Mouse (Mus musculus) right cerebral cortex, postnatal 10 days (tissue): Measurements from ENCODE around the gene Fgfr2.

ENCODE experiments used
- DNase-seq, 2 experiments: peaks; one replicate each; pipeline ENCODE4 v3.0.0; 2021; ENCODE audit warnings: low spot score in 2 of 2

Fgfr2 gene

DNA sequence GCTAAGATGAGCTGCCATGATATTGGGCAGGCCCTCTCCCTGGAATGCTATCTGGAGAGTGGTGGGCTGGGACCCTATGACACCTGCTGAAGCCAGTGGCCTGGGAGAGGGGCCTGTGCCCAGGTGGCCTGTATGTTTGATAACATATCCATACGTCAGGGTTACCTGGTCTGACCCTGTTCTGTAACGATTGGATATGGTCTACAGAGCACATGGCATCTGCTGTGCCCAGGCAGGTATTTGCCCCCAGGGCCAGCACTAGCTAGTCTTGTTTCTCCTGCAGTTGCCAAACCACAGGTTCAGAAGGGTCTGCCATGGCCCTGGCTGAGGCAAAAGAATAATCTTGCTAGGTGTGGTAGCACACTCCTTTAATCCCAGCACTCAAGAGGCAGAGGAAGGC, 429.6 kb downstream of the Fgfr2 start:
- DNase-seq = no peak

DNA sequence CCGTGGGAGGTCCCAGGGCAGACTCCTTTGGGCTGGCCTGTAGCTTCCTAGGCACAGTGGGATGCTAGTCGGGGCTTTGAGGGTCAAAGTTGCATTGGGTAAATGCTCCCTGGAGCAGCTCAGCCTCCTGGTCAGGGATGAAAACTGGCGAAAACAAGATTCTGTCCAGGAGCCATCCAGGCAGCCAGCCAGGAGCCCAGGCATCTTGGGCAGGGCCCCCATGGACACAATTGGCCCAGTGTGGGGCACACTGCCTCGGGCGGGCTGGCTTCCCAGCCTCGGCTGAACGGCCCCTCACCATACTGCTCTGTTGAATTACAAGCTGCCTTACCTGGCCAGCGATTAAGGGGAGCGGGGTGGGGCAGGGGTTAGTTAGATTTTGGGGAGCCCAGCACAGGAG, 430.4 kb downstream of the Fgfr2 start:
- peak; percentile 76 to 78 for DNase-seq

DNA sequence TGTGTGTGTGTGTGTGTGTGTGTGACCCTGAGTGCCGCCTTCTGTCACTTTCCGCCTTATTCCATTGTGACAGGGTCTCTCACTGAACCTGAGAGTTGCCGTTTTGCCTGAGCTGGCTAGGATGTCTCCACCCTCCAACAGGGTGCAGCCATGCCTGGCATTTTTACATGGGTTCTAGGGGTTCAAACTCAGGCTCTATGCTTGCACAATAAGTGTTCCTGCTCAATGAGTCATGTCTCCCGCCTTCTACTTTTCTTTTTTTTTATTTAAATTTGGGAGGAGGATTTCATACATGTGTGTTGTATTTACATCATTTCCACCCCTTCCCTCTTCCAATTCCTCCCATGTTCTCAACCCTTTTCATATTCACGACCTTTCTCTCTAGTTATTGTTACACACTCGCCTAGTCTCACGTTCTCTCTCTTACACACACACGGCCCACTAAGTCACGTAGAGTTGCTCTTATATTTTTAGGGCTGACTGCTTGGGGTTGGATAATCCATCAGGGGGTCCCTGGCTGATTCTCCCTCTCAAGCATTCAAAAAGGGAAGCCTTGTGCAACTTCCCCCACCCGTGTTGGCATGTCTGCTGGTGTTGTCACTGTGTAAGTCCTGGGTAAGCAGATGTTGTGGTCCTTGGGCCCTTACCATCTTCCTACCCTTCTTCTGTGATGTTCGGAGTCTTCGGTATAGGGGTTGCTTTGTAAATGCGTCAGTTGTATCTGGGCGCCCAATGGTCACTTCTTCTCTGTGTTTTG, 432.3 kb downstream of the Fgfr2 start:
- DNase-seq = no peak

DNA sequence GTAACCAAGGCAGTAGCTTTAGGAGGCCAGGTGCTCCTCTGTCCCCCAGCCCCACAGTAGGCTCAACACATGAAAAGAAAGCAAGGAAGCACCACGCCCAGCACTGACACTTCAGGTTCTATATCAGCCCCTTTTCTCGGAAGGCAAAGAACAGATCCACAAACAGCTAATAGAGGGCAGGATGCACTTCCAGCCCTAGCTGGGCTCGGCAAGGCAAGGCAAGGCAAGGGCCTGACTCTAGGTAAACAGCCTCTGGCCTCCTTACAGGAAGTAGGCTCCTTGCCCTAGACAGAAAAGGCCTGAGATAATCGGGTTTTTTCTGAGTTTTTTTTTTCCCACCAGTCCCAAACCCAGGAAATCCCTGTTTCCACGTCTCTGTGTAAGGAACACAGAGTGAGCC, 433.4 kb downstream of the Fgfr2 start:
- DNase-seq = no peak

DNA sequence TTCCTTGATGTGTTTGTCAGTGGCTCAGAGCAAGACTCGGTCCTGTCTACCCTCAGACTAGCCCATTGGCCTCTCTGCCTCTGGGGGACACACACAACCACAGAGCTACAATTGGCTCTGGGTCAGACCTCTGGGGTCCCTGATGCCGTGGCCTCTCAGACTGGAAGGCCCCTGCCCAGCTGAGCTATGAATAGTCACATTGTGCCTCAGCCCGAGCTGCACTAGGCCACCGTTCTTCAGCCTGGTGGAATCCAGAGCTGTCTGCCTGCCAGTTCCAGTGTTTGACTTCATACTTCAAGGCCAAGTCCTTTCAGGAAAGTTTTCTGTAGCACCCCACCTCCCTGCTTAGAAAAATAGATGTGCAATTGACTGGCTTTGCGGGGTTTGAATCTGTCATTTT, 434.4 kb downstream of the Fgfr2 start:
- peak; percentile 53 to 63 for DNase-seq

DNA sequence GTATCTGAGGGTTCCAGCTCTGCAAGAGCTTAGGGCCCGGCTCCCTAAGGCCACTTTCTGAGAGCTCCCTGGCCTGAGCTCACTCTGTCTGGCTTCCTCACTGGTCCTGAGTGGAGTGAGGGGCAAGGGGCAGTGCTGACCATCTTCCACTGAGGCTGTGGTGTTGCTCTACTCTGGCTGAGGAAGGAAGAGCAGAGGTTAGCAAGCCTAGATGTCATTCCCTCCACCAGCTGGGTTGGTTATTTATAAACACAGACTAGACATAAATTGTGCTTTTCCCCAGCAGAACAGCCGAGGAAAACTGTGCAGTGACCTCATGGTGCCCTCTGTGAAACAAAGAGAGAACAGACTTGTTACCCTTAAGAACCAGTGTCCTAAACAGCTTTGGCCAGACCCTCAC, 435.3 kb downstream of the Fgfr2 start:
- no peak for DNase-seq

DNA sequence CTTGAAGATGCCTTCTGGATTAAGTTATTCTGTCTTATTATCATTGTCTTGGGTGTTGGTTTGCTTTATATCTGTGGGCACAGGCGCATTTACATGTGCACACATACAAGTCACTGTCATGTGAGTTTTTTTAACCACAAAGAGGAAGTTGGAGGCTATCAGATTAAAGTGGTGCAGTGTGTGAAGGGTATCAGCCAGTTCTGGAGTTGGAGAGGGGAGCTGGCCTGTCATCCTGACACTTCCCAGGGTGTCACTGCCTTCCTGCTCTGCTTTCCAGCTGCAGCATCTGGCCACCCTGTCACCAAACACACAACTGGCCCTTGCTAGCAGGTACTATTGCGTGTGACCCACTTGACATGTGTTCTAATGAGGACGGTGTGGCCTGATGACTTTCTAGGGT, 436.6 kb downstream of the Fgfr2 start:
- no peak for DNase-seq

DNA sequence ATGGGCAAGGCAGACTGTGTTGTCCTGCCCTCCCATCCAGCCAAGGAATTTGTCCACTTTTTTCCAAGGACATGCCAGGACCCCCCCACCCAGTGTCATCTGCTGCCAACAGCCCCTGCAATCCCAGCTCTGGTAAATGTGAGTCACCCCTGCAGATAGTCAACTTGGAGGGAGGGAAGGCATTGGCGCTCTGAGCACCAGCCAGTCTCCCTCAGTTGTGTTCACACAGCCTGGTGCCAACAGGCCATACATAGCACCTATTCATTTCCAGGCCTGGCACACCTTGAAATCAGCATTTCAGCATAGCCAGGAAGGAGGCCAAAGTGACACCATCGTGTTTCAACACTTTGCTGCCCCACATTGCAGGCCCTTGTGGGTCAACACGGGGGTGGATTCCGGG, 439.2 kb downstream of the Fgfr2 start:
- DNase-seq = no peak

DNA sequence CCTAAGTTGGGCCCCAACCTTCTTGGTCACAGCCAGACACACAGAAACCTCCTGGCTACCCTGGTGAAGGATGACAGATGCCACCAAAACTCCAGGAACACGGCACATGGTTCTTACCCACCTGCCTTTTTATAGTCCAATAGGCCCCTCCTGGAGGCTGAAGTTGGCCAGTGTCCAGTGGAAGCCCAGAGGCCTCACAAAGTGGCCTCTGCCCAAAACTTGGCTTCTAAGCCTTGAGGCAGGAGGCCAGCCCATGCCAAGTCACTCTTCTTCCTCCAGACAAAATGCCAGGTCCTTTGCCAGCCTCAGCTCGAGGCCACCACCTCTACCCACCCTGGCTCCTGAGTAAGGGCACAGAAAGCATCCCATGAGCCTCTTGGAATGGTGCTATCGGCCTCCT, 440.2 kb downstream of the Fgfr2 start:
- no peak for DNase-seq

DNA sequence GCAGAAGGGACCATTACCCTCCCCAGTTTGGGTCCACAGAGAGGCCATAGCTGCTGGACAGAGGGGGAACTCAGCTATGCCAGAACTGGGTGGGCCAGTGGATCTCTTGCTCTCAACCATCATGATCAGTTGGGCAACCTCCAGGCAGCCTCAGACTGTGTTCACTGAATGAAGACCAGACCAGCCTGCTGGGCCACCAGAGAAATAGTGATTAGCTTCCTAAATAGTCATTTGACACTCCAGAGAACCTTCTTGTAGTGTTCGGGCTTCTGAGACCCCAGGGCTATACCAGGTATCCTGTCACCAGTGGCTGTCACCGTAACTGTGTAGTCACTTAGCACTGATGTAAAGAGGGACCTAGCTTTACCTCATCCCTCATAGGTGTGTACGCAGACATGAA, 440.8 kb downstream of the Fgfr2 start:
- no peak for DNase-seq

DNA sequence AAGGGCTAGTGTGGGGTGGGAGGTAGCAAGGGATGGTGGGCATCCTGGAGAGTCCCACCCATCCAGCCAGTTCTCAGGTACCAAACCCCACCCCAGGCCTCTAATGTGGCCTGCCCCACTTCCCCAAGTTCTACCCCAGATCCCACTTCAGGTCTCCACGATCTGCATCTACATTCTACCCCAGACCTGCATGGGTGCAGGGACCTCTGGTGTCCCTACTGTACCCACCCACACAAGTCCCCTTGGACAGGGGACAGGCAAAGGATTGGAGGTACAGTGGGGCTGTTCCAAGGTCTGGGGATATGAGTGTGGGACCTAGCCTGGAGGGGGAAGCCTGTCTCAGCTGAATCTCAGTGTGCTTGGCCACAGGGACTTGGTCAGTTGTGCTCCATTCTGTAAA, 441.3 kb downstream of the Fgfr2 start:
- no peak for DNase-seq

DNA sequence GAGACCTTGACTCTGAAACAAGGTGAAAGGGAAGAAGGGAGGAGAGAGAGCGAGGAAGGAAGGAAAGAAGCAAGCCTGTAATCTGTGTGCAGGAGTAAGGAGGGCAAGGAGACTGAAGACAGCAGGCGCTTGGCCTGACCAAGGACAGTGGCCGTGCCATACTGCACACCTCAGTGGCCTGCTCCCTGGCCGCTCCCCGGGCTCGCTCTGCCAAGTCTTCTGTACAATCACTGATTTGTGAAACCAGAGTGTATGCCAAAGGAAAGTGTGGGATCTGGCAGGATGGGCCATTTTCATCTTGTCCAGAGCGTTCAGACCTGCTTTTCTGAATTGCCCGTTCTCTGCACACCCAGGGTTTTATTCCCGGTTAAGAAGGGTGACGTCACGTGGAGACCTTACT, 441.9 kb downstream of the Fgfr2 start:
- DNase-seq = no peak

DNA sequence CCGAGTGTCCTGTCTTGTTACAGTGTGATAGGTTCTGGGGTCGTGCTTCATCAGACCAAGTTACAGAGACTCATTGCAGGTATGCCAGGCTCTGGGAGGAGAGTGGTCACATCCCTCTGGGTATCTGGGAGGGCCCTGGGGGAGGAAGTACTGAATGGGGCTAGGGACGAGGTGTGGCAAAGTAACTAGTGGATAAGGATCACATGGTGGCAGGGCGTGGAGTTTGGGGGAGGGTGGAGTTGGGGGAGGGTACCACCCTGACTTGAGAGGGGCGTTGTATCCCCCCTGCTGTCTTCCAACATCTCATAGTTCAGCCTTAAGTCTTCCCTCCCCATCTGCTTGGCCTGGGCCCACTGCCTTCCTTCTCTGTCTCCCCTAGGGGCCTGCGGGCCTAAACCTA, 443.6 kb downstream of the Fgfr2 start:
- DNase-seq = no peak

DNA sequence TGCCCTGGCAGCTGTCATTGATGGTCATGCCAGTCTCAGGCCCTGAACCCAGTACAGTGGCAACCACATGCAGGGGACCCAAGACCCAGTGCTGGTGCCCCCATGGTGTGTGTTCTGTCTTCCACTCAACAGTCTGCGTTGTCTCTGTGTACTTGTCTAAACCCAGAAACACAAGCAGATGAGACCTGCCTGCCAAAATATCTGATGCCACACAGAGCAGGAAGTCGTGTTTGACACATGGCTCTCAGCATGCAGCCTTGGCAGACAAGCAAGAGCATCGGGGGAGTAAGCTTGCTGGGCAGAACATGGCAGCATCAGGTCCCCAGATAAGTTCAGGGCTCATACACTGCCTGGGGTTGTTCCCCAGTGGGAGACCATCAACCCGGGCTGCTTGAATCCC, 444.0 kb downstream of the Fgfr2 start:
- DNase-seq = no peak

DNA sequence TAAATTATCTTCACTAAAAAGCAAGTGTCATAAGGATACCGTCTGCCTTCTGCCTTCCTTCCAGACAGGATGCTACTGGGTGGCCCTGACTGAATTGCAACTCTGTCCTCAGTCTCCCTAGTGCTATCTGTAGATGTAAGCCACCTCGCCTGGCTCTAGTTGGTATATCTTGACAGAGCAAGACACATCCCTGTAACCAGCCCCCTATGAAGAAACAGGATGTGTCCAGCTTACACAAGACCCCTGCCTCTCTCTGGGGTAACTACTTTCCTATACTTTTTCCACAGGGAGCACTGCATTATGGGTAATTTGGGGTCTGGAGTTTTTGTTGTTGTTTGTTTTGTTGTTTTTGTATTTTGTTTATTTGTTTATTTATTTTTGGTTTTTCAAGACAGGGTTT, 447.2 kb downstream of the Fgfr2 start:
- DNase-seq = no peak

DNA sequence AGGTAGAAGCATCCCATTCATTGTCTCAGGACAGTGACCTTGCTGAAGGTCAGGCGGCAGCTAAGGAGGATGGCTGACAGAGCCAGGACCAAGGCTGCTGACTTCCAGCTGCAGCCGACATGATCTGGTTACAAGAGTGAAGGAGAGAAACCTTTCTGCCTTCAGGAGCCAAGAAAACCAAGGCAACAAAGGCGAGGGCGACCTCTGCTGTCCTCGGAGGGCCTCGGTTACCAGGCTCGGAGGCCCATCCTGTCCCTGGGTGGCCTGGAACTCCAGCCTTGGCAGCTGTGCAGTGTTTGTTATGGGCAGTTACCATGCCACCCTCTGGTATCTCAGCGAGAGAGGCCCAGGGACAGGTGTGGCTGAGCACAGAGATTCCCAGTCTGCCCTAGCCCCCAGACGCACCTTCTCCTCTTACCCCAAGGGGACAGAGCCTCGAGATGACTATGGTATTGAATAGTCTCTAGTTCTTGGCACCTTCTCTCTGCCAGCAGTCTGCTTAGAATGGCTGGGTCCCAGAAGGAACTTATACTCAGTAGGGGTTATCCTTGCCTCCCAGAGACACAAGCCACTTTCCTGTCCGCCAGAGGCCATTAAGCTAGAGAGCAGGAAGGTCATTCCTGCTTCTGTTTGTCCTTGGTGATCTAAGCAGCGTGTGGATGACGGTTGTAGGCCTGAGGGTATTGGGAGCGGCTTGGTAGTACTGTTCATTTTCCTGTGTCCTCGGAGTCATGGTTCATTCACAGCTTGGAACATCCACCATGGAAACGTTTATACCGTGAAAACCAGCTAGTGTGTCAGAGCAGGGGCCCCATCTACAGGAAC, 449.0 kb downstream of the Fgfr2 start:
- no peak for DNase-seq

DNA sequence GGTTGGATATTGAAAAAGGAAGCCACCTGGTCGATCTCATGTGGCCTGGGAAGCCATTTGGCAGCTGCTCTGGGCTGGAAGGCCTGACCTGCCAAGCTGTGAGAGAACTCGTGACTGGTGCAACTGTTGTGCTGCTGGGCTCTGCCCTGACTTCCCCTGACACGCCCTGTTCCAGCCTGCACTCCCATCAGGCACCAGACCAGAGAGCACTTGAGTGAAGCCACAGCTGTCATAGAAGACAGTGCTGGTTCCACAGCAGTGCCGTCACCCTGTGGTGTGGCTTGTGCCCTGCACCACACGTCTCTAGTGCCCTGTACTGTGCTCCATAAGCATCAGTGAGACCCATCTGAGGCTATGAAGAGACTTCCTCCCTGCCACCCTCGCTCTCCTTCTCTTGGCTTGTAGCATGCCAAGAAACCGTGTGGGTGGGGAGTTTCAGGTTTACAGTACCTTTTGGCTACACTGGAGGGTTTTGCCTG, 450.6 kb downstream of the Fgfr2 start:
- no peak for DNase-seq

DNA sequence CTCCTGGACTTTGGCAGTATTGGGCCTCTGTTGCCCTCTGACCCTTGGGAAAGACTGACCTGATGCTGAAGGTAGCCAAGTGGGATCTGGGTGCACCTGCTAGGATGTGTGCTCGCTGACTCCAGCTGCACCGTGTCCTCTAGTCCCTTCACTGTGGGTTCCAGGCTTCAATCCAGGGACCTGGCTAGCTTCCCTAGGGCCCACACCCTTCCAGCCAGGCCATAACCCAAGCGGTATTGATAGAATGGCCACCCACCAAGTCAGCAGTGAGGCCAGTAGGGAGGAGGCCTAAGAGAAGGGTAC, 452.3 kb downstream of the Fgfr2 start:
- DNase-seq = peak in 1 of 2 experiments; percentile 47

DNA sequence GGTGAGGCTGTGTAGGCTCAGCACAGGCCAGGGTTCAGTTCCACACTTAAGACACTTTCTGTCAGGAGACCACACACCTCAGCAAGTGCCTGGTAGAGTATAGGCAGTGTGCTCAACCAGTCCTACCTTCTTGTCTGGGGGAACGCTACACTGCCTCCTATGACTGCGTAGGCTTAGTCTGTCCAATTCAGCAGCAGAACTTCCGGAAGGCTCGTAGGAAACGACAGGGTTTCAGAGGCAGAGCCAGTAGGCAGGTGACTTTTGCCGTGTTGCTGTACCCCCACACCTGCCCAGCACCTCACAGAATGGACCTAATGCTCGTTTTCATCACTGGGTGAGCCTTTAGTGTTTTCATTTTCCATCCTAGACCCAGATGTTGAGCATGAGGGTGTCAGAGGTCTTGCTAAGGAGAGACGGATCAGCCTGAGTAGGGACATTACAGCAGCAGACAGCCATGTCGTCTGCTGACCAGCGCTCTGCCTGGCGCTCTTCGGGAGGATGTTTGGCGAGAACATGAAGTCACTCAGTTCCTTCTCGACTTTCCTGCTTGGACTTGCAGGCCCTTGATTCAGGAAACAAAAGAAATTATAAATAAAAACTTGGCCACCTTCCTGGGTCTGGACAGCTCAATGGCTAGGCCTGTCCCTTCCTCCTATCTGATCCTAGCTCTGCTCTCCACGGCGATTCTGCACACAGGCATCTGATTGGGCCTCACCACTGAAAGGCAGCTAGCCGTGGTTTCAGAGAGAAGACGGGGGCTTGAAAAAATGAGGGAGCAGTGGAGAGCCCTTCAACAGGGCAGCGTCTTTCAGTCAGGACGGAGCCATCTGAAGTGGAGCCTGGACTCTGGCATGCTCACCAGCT, 452.9 kb downstream of the Fgfr2 start:
- no peak for DNase-seq

DNA sequence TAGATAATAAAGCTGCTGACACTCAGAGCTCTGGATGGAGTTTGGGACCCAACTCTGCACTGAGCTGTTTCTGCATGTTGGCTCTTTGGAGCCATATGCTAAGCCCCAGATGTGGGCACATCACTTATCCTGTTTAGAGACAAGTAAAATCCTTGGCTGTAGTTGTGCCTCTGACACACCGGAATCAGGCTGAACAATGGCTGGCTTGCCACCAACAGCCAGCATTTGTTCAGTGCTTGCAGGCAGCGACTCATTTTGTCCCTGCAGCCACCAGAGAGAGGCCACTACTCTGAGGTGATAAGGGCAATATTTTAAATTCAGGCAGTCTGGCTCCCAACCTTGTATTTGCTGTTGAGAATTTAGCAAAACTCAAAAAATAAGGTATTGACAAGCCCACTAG, 454.5 kb downstream of the Fgfr2 start:
- DNase-seq = no peak

DNA sequence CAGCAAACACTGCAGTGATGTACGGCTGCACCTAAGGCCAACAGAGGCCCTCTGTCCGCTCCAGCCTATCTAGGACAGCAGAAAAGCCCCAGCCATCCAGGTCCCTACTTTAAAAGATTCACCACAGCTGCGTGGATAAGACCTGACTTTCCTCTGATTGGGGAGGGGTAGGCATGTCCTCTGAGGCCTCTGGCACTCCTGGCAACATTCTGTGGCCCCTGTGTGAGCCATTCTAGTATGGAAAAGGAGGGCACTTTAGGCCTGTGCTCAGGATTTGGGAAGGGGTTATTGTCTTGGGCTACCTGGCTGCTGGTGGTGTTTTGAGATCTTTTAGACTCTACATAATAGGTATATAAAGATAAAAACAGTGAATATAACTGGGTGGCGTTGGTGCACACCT, 456.6 kb downstream of the Fgfr2 start:
- DNase-seq = no peak

DNA sequence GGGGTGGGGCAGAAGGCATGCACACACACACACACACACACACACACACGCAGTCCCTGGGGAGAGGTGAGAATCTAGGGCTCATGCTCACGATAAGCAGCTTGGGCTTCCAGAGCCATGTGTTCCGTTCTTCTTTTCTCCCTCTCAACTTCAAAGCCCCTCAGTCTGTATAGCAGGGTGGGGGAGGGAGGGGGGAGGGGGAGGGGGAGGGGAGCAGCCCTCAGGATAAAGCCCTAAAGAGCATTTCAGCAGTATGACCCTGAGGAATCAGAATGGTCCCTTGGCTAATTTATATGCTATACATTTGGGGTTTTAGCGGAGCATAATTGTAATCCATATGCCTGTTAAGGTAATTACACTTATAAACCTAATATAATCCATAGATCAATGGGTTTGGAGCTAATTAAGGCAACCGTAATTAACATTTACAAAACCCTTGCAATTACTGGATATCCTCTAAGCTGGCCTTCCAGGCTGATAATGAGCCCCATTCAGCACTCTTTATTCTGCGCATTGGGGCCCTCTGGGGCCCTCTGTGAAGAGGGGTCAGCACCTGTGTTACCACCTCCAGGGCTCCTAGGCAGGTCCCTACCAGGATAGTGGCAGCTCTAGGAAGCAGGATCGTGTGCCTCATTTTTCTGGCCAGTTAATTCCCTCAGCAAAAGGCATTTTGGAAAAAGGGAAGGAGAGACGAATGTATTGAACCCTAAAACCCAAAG, 457.3 kb downstream of the Fgfr2 start:
- no peak for DNase-seq
